Mouse (Mus musculus) bone marrow macrophage, adult 2 months (primary cell): ENCODE results near the gene Rbpj.

Experiments used
- CTCF ChIP-seq: IDR thresholded peaks from 2 replicates; pipeline ENCODE4 v1.5.1; 2012; ENCODE audit warnings: low read depth, mild to moderate bottlenecking, low read length, moderate library complexity
- POLR2A ChIP-seq: IDR thresholded peaks from 2 replicates; pipeline ENCODE4 v1.6.1; 2012; ENCODE audit warnings: mild to moderate bottlenecking, low read depth, low read length, borderline replicate concordance

- no peak for TF ChIP-seq POLR2A
- TF ChIP-seq CTCF: no peak
Measured at GRCm38 (mm10) chr5:53444030-53444429, 21.9 kb upstream of the Rbpj start.
